Mouse (Mus musculus): ENCODE data around the gene Fgf10.

GRCm38 (mm10) chr13:118658608-118659326 is 10.8 kb upstream of the Fgf10 start:
- no peak for TF ChIP-seq POLR2A (IDR thresholded peaks at IDR 0.05; ENCODE audit: extremely low read depth, insufficient read depth, low read length)
- no peak for TF ChIP-seq CTCF (IDR thresholded peaks at IDR 0.05; ENCODE audit: low read depth, low read length)

All from liver, adult 2 months (tissue).